Mouse (Mus musculus) telencephalon, adult 2 months (tissue): ENCODE measurements at regions not wholly inside any gene's neighbourhood (a gene's known extent, or its start where the extent isn't known, plus 50 kb on each side); places are given as distances from the start of the nearest gene placed in this dataset.

Experiments used
- DNase-seq: peaks from one replicate; pipeline ENCODE4 v3.0.0-alpha.2; 2011; ENCODE audit warnings: low read depth, low spot score

- DNase-seq = peak; percentile 85
Measured at GRCm38 (mm10) chr19:15800856-15801706, 146.1 kb downstream of the Psat1 start.

GRCm38 (mm10) chr19:15796466-15796865 lies 150.7 kb downstream of the Psat1 start:
- no peak for DNase-seq

GRCm38 (mm10) chr19:15791942-15792341 lies 155.2 kb downstream of the Psat1 start:
- no peak for DNase-seq

GRCm38 (mm10) chr19:15791264-15791913 lies 155.7 kb downstream of the Psat1 start:
- DNase-seq = no peak

- DNase-seq = no peak
Measured at GRCm38 (mm10) chr19:15790620-15791263, 156.4 kb downstream of the Psat1 start.

- no peak for DNase-seq
Measured at GRCm38 (mm10) chr19:15789741-15790140, 157.4 kb downstream of the Psat1 start.

- no peak for DNase-seq
Measured at GRCm38 (mm10) chr19:15784644-15785043, 162.5 kb downstream of the Psat1 start.

GRCm38 (mm10) chr19:15769651-15770050 lies 177.5 kb downstream of the Psat1 start:
- DNase-seq = no peak

- DNase-seq = no peak
Measured at GRCm38 (mm10) chr19:15761086-15761485, 186.1 kb downstream of the Psat1 start.

- DNase-seq = no peak
Measured at GRCm38 (mm10) chr19:15745026-15745777, 201.9 kb downstream of the Psat1 start.

GRCm38 (mm10) chr19:15736200-15736599 lies 210.9 kb downstream of the Psat1 start:
- DNase-seq = no peak

GRCm38 (mm10) chr19:15726785-15727406 lies 220.2 kb downstream of the Psat1 start:
- no peak for DNase-seq

- no peak for DNase-seq
Measured at GRCm38 (mm10) chr19:15692379-15693023, 254.6 kb downstream of the Psat1 start.

GRCm38 (mm10) chr19:15669996-15670395 lies 277.1 kb downstream of the Psat1 start:
- DNase-seq = no peak

- no peak for DNase-seq
Measured at GRCm38 (mm10) chr19:15669541-15669940, 277.6 kb downstream of the Psat1 start.

- no peak for DNase-seq
Measured at GRCm38 (mm10) chr19:15668624-15669016, 278.5 kb downstream of the Psat1 start.

GRCm38 (mm10) chr19:15667889-15668623 lies 279.1 kb downstream of the Psat1 start:
- DNase-seq = no peak

- DNase-seq = no peak
Measured at GRCm38 (mm10) chr19:15663659-15664255, 283.4 kb downstream of the Psat1 start.

- DNase-seq = no peak
Measured at GRCm38 (mm10) chr19:15658611-15659010, 288.5 kb downstream of the Psat1 start.

- DNase-seq = no peak
Measured at GRCm38 (mm10) chr19:15657846-15658245, 289.3 kb downstream of the Psat1 start.
